Mouse (Mus musculus): ENCODE data around the gene Crhr1.
"Not testable (repeated sequence)": the region's sequence is repeated elsewhere in the genome, so short reads cannot be mapped to it uniquely, and the experiment has no call there.

The Crhr1 gene

GRCm38 (mm10) chr11:104190008-104190407 lies 57.4 kb downstream of the Crhr1 start:
- DNase-seq (ENCODE audit: low read depth in 2 of 2, low spot score in 2 of 2) = no peak

- DNase-seq (ENCODE audit: low read depth in 2 of 2, low spot score in 2 of 2) = no peak
Measured at GRCm38 (mm10) chr11:104195382-104195781, 62.7 kb downstream of the Crhr1 start.

- DNase-seq (ENCODE audit: low read depth in 2 of 2, low spot score in 2 of 2) = peak; percentile 41 to 51
Measured at GRCm38 (mm10) chr11:104195791-104196190, 63.1 kb downstream of the Crhr1 start.

- DNase-seq (ENCODE audit: low read depth in 2 of 2, low spot score in 2 of 2) = no peak
Measured at GRCm38 (mm10) chr11:104197861-104198260, 65.2 kb downstream of the Crhr1 start.

GRCm38 (mm10) chr11:104203271-104203670 lies 70.6 kb downstream of the Crhr1 start:
- DNase-seq (ENCODE audit: low read depth in 2 of 2, low spot score in 2 of 2) = no peak

- no peak for DNase-seq (ENCODE audit: low read depth in 2 of 2, low spot score in 2 of 2)
Measured at GRCm38 (mm10) chr11:104206573-104206972, 73.9 kb downstream of the Crhr1 start.

- DNase-seq (ENCODE audit: low read depth in 2 of 2, low spot score in 2 of 2) = no peak
Measured at GRCm38 (mm10) chr11:104209041-104209440, 76.4 kb downstream of the Crhr1 start.

GRCm38 (mm10) chr11:104211251-104211650 lies 78.6 kb downstream of the Crhr1 start:
- DNase-seq (ENCODE audit: low read depth in 2 of 2, low spot score in 2 of 2) = no peak

GRCm38 (mm10) chr11:104214128-104214527 lies 81.5 kb downstream of the Crhr1 start:
- not testable (repeated sequence) for DNase-seq (ENCODE audit: low read depth in 2 of 2, low spot score in 2 of 2)

- no peak for DNase-seq (ENCODE audit: low read depth in 2 of 2, low spot score in 2 of 2)
Measured at GRCm38 (mm10) chr11:104218075-104218474, 85.4 kb downstream of the Crhr1 start.

GRCm38 (mm10) chr11:104220291-104220690 lies 87.6 kb downstream of the Crhr1 start:
- no peak for DNase-seq (ENCODE audit: low read depth in 2 of 2, low spot score in 2 of 2)

- DNase-seq (ENCODE audit: low read depth in 2 of 2, low spot score in 2 of 2) = no peak
Measured at GRCm38 (mm10) chr11:104221751-104222150, 89.1 kb downstream of the Crhr1 start.

- DNase-seq (ENCODE audit: low read depth in 2 of 2, low spot score in 2 of 2) = no peak
Measured at GRCm38 (mm10) chr11:104223301-104223700, 90.6 kb downstream of the Crhr1 start.

Measured in CD8-positive naive resting alpha-beta T cell, adult 2 months (primary cell).